Mouse (Mus musculus): ENCODE results near the gene Pakap. TPM values are rescaled to one million over a fixed set of nuclear protein-coding genes. Genes with fewer than 3 reads are reported as not detected.
A peak's percentile ranks its signal among the peaks of the same experiment; 100 is the strongest.

Gene Pakap
- polyA plus RNA-seq, 1 experiment from 2014 or later = 35.4 TPM

GRCm38 (mm10) chr4:57847676-57848075, 279.7 kb downstream of the Pakap start:
- no peak overlapping the region for H3K4me3 ChIP-seq
- H3K27ac ChIP-seq = peak overlapping the region; percentile 89
- peaks cover 59% of the 10 kb centered on the region for H3K4me1 ChIP-seq
- peaks cover 9% of the 10 kb centered on the region; the same call in 1 of the 2 replicates for H3K36me3 ChIP-seq
- no peaks in the 10 kb centered on the region for H3K27me3 ChIP-seq
- H3K9me3 ChIP-seq = no peaks in the 10 kb centered on the region
- H3K9ac ChIP-seq = no peak overlapping the region
- peak overlapping the region; percentile 55 for H3K4me2 ChIP-seq
- ATAC-seq (ENCODE audit: insufficient number of reproducible peaks, insufficient read depth, low FRiP score, low TSS enrichment, low read depth) = no peak
- WGBS = 83% methylated on average over 3 of the region's 3 CpGs

- H3K27me3 ChIP-seq = no peaks in the 10 kb centered on the region
- 86% methylated on average over 6 of the region's 6 CpGs for WGBS
- no peak for ATAC-seq (ENCODE audit: insufficient number of reproducible peaks, insufficient read depth, low FRiP score, low TSS enrichment, low read depth)
- no peak overlapping the region for H3K4me2 ChIP-seq
- H3K9me3 ChIP-seq = no peaks in the 10 kb centered on the region
- peaks cover 11% of the 10 kb centered on the region for H3K36me3 ChIP-seq
- no peak overlapping the region for H3K9ac ChIP-seq
- H3K27ac ChIP-seq = no peak overlapping the region
- no peak overlapping the region for H3K4me3 ChIP-seq
- H3K4me1 ChIP-seq = peaks cover 59% of the 10 kb centered on the region
These were observed 281.5 kb downstream of the Pakap start for GRCm38 (mm10) chr4:57849465-57849864.

GRCm38 (mm10) chr4:57851731-57852130, 283.8 kb downstream of the Pakap start:
- 73% methylated on average over 1 of the region's 1 CpGs for WGBS
- ATAC-seq (ENCODE audit: insufficient number of reproducible peaks, insufficient read depth, low FRiP score, low TSS enrichment, low read depth) = no peak
- H3K36me3 ChIP-seq = peaks cover 34% of the 10 kb centered on the region

GRCm38 (mm10) chr4:57852461-57853040, 284.6 kb downstream of the Pakap start:
- WGBS = 25% methylated on average over 9 of the region's 9 CpGs
- Histone ChIP-seq H3K27ac (no peak overlapping the region), H3K27me3 (no peaks in the 10 kb centered on the region), H3K9me3 (0 out of 2 replicates have a peak, but pooled peaks cover under 1% of the 10 kb centered on the region), H3K4me1 (peaks cover 31% of the 10 kb centered on the region), H3K4me3 (no peak overlapping the region), H3K9ac (no peak overlapping the region), H3K4me2 (no peak overlapping the region), H3K36me3 (peaks cover 42% of the 10 kb centered on the region)
- no peak for ATAC-seq (ENCODE audit: insufficient number of reproducible peaks, insufficient read depth, low FRiP score, low TSS enrichment, low read depth)

More at GRCm38 (mm10) chr4:57851731-57852130, 283.8 kb downstream of the Pakap start:
- peak overlapping the region; percentile 44; the same call in 1 of the 2 replicates for H3K27ac ChIP-seq
- H3K27me3 ChIP-seq = no peaks in the 10 kb centered on the region
- H3K4me3 ChIP-seq = no peak overlapping the region
- H3K9ac ChIP-seq = no peak overlapping the region
- H3K9me3 ChIP-seq = no peaks in the 10 kb centered on the region
- H3K4me2 ChIP-seq = no peak overlapping the region
- H3K4me1 ChIP-seq = peaks cover 39% of the 10 kb centered on the region

GRCm38 (mm10) chr4:57854181-57854580, 286.2 kb downstream of the Pakap start:
- WGBS = 85% methylated on average over 6 of the region's 6 CpGs
- Histone ChIP-seq H3K27ac (no peak overlapping the region), H3K4me3 (no peak overlapping the region), H3K36me3 (peaks cover 51% of the 10 kb centered on the region), H3K9me3 (0 out of 2 replicates have a peak, but pooled peaks cover 3% of the 10 kb centered on the region), H3K4me2 (no peak overlapping the region), H3K9ac (no peak overlapping the region), H3K4me1 (peaks cover 23% of the 10 kb centered on the region), H3K27me3 (no peaks in the 10 kb centered on the region)
- no peak for ATAC-seq (ENCODE audit: insufficient number of reproducible peaks, insufficient read depth, low FRiP score, low TSS enrichment, low read depth)

GRCm38 (mm10) chr4:57855281-57855941, 287.4 kb downstream of the Pakap start:
- Histone ChIP-seq H3K27me3 (no peaks in the 10 kb centered on the region), H3K4me2 (no peak overlapping the region), H3K9ac (no peak overlapping the region), H3K9me3 (0 out of 2 replicates have a peak, but pooled peaks cover 3% of the 10 kb centered on the region), H3K4me3 (no peak overlapping the region), H3K27ac (no peak overlapping the region), H3K4me1 (peaks cover 23% of the 10 kb centered on the region), H3K36me3 (peaks cover 42% of the 10 kb centered on the region)
- 83% methylated on average over 18 of the region's 18 CpGs for WGBS
- no peak for ATAC-seq (ENCODE audit: insufficient number of reproducible peaks, insufficient read depth, low FRiP score, low TSS enrichment, low read depth)

- ATAC-seq (ENCODE audit: insufficient number of reproducible peaks, insufficient read depth, low FRiP score, low TSS enrichment, low read depth) = no peak
- Histone ChIP-seq H3K4me1 (peaks cover 17% of the 10 kb centered on the region), H3K9ac (no peak overlapping the region), H3K4me2 (no peak overlapping the region), H3K9me3 (0 out of 2 replicates have a peak, but pooled peaks cover 3% of the 10 kb centered on the region), H3K27me3 (no peaks in the 10 kb centered on the region), H3K36me3 (peaks cover 42% of the 10 kb centered on the region), H3K4me3 (no peak overlapping the region), H3K27ac (no peak overlapping the region)
- WGBS = 94% methylated on average over 10 of the region's 10 CpGs
These were observed 288.7 kb downstream of the Pakap start for GRCm38 (mm10) chr4:57856673-57857072.

- no peak overlapping the region for H3K4me3 ChIP-seq
- H3K27me3 ChIP-seq = no peaks in the 10 kb centered on the region
- 83% methylated on average over 6 of the region's 6 CpGs for WGBS
- H3K4me1 ChIP-seq = peaks cover 14% of the 10 kb centered on the region; the same call in 1 of the 2 replicates
- H3K27ac ChIP-seq = no peak overlapping the region
- H3K9ac ChIP-seq = no peak overlapping the region
- no peak overlapping the region for H3K4me2 ChIP-seq
- 0 out of 2 replicates have a peak, but pooled peaks cover 3% of the 10 kb centered on the region for H3K9me3 ChIP-seq
- H3K36me3 ChIP-seq = peaks cover 32% of the 10 kb centered on the region
- ATAC-seq (ENCODE audit: insufficient number of reproducible peaks, insufficient read depth, low FRiP score, low TSS enrichment, low read depth) = no peak
These were observed 292.2 kb downstream of the Pakap start for GRCm38 (mm10) chr4:57860204-57860611.

GRCm38 (mm10) chr4:57861166-57861565, 293.2 kb downstream of the Pakap start:
- Histone ChIP-seq H3K27me3 (no peaks in the 10 kb centered on the region), H3K4me3 (no peak overlapping the region), H3K9ac (no peak overlapping the region), H3K4me2 (no peak overlapping the region), H3K27ac (no peak overlapping the region), H3K36me3 (peaks cover 23% of the 10 kb centered on the region), H3K4me1 (peaks cover 19% of the 10 kb centered on the region), H3K9me3 (0 out of 2 replicates have a peak, but pooled peaks cover 3% of the 10 kb centered on the region)
- no peak for ATAC-seq (ENCODE audit: insufficient number of reproducible peaks, insufficient read depth, low FRiP score, low TSS enrichment, low read depth)
- WGBS = 65% methylated on average over 6 of the region's 6 CpGs

- no peak for ATAC-seq (ENCODE audit: insufficient number of reproducible peaks, insufficient read depth, low FRiP score, low TSS enrichment, low read depth)
- Histone ChIP-seq H3K27me3 (no peaks in the 10 kb centered on the region), H3K9ac (no peak overlapping the region), H3K4me1 (peaks cover 25% of the 10 kb centered on the region), H3K27ac (no peak overlapping the region), H3K36me3 (peaks cover 16% of the 10 kb centered on the region), H3K9me3 (0 out of 2 replicates have a peak, but pooled peaks cover 3% of the 10 kb centered on the region), H3K4me2 (no peak overlapping the region), H3K4me3 (no peak overlapping the region)
- WGBS = 65% methylated on average over 8 of the region's 8 CpGs
These were observed 293.9 kb downstream of the Pakap start for GRCm38 (mm10) chr4:57861856-57862255.

- 0 out of 2 replicates have a peak, but pooled peaks cover 3% of the 10 kb centered on the region for H3K9me3 ChIP-seq
- H3K36me3 ChIP-seq = peaks cover 10% of the 10 kb centered on the region
- peaks cover 30% of the 10 kb centered on the region for H3K4me1 ChIP-seq
- H3K27me3 ChIP-seq = no peaks in the 10 kb centered on the region
- H3K9ac ChIP-seq = no peak overlapping the region
- ATAC-seq (ENCODE audit: insufficient number of reproducible peaks, insufficient read depth, low FRiP score, low TSS enrichment, low read depth) = no peak
- H3K4me2 ChIP-seq = no peak overlapping the region
- no peak overlapping the region for H3K4me3 ChIP-seq
- 75% methylated on average over 9 of the region's 9 CpGs for WGBS
- H3K27ac ChIP-seq = no peak overlapping the region
These were observed 294.4 kb downstream of the Pakap start for GRCm38 (mm10) chr4:57862269-57862986.

All from embryonic facial prominence, embryonic 13.5 days (tissue).